Mouse (Mus musculus): Measurements from ENCODE around the gene Zic4.

Gene Zic4

GRCm38 (mm10) chr9:91361856-91362601, at the start of gene Zic4:
Gene Zic4 (plus strand): TSS chr9:91362413.
- DNase-seq (ENCODE audit: low spot score in 2 of 2) = no peak

- DNase-seq (ENCODE audit: low spot score in 2 of 2) = no peak
Measured at GRCm38 (mm10) chr9:91347591-91347990, 14.6 kb upstream of the Zic4 start.

- no peak for DNase-seq (ENCODE audit: low spot score in 2 of 2)
Measured at GRCm38 (mm10) chr9:91348746-91349145, 13.5 kb upstream of the Zic4 start.

GRCm38 (mm10) chr9:91350211-91350791, 11.9 kb upstream of the Zic4 start:
- DNase-seq (ENCODE audit: low spot score in 2 of 2) = no peak

GRCm38 (mm10) chr9:91350861-91351291, 11.3 kb upstream of the Zic4 start:
- no peak for DNase-seq (ENCODE audit: low spot score in 2 of 2)

- no peak for DNase-seq (ENCODE audit: low spot score in 2 of 2)
Measured at GRCm38 (mm10) chr9:91351361-91351760, 10.9 kb upstream of the Zic4 start.

- DNase-seq (ENCODE audit: low spot score in 2 of 2) = no peak
Measured at GRCm38 (mm10) chr9:91351961-91352411, 10.2 kb upstream of the Zic4 start.

- no peak for DNase-seq (ENCODE audit: low spot score in 2 of 2)
Measured at GRCm38 (mm10) chr9:91352786-91353185, 9.4 kb upstream of the Zic4 start.

GRCm38 (mm10) chr9:91353551-91354433, 8.4 kb upstream of the Zic4 start:
- no peak for DNase-seq (ENCODE audit: low spot score in 2 of 2)

GRCm38 (mm10) chr9:91354434-91355269, 7.6 kb upstream of the Zic4 start:
- no peak for DNase-seq (ENCODE audit: low spot score in 2 of 2)

- no peak for DNase-seq (ENCODE audit: low spot score in 2 of 2)
Measured at GRCm38 (mm10) chr9:91355270-91355589, 7.0 kb upstream of the Zic4 start.

GRCm38 (mm10) chr9:91355629-91356352, 6.4 kb upstream of the Zic4 start:
- DNase-seq (ENCODE audit: low spot score in 2 of 2) = peak; percentile 59 to 68

GRCm38 (mm10) chr9:91356353-91356740, 5.9 kb upstream of the Zic4 start:
- DNase-seq (ENCODE audit: low spot score in 2 of 2) = no peak

GRCm38 (mm10) chr9:91357321-91357720, 4.9 kb upstream of the Zic4 start:
- DNase-seq (ENCODE audit: low spot score in 2 of 2) = no peak

- no peak for DNase-seq (ENCODE audit: low spot score in 2 of 2)
Measured at GRCm38 (mm10) chr9:91358851-91359687, 3.1 kb upstream of the Zic4 start.

GRCm38 (mm10) chr9:91360151-91361032, 1.8 kb upstream of the Zic4 start:
- DNase-seq (ENCODE audit: low spot score in 2 of 2) = no peak

GRCm38 (mm10) chr9:91361033-91361855, 969 bp upstream of the Zic4 start:
- no peak for DNase-seq (ENCODE audit: low spot score in 2 of 2)

Measured in frontal cortex, postnatal 10 days (tissue).